Mouse (Mus musculus): ENCODE results near the gene Crtc3.

Crtc3 gene

DNA sequence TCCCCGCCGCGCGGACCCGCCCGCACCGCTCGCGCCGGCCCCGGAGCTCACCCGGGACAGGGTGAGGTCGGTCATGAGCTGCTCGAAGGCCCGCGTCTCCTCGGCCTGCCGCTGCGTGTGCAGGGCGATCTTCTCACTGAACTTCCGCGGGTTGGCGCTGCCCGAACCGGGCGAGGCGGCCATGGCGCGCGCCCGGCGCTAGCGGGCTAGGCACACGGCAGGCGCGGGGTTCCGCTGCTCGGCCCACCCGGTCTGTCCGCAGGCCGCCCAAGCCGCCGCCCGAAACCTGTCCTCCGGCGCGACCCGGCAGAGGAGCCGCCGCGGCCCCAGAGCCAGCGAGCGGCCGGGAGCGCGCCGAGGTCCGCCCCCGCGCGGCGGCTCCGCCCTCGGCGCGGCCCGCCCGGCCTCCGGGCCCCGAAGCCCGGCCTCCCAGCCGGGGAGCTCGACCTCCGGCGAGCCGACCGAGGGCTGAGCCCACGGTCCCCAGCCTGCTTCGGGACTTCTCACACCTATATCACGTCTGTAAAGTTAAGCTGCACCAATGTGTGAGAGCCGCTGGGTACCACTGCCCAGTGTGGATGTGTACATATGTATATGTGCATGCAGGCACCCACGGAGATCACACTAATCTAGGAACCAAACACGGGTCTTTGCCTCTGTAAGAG is at the start of gene Crtc3:
TSS of gene Crtc3 (minus strand) at position 322 of the 665 bp plus-strand sequence.
- DNase-seq = peak; percentile 42 to 47

DNA sequence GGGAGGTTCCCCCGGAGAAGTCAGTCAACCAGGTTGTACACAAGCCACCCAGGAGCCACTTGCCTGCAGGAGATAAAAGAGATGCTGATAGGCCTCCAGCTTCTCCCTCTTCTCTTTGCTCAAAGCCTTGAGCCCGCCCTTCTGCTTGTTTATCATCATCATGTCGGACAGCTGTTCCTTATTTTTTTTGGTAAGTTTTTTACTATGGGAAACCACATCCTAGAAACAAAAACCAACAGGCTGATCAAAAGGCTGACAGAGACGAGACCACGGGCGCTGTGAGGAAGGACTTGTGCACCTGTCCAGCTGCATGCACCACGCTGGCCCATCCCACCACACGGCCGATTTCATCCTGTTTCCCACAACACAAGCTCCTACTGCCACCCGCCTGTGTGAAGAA is 47.5 kb upstream of the Crtc3 start:
- DNase-seq = no peak

DNA sequence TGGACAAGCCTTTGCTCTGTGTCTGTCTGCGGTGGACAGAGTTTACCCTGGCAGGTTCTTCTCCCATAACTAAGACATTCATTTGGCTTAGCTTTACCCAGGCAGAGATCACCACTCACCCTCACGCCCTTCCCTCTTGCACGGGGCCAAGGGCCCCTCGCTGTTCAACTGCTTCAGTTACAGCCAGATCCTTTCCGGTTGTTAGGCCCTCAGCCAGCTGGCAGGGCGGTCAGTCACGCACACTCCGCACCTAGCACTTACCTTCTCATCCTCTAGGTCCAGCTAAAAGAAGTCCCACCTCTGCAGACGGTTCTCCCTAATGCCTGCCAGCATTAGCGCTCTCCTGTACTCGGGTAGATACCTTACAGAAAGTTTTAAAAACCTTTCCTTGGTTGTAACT is 44.3 kb upstream of the Crtc3 start:
- DNase-seq = no peak

DNA sequence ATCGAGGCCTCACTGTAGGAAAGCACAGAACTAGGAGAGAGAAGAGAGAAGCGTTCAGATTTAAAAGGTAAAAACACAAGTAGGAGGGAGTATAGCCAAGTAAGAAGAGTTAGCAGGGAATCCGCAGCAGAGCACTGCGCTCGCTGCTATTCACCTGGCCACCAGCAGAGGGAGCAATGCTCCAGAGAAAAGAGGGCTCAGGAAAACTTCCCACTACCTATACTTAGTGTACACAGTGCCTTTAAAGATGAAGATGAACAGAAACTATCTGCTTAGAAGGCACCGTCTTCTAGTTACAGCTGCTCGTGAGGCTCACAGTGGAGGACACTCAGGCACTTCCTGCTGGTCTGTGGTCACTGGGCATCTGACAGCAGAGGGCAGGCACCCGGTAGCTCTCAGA is 41.0 kb upstream of the Crtc3 start:
- DNase-seq = peak; percentile 37 to 39

DNA sequence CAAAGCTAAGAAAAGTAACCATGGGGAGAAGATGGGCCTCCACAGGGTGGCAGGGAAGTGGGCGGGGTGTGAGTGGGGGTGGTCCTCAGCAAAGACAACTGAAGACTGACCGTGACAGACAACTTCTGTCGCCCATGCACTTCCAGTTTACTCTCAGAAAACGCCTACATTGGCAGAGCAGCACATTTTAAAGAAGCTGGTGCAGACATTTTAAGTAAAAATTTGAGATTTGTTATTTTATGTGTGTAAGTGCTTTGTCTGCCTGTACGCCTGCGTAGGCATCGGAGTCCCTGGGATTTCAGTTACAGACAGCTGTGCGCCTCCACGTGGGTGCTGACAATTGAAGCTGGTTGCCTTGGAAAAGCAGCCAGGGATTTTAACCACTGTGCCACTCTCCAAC is 32.4 kb upstream of the Crtc3 start:
- DNase-seq = no peak

DNA sequence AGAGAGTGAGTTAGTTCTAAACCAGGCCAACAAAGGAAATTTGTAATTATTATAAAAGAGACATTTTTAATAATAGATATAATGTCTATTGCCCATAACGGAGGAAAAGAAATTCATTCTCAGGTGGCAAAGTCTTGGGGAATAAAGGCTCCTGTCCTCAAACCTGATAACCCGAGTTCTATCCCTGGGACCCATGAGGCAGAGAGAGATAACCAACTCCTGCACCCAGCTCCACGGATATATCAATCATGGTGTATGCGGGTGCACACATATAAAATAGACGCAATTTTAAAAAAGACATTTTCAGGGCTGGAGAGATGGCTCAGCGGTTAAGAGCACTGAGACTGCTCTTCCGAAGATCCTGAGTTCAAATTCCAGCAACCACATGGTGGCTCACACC is 30.9 kb upstream of the Crtc3 start:
- no peak for DNase-seq

DNA sequence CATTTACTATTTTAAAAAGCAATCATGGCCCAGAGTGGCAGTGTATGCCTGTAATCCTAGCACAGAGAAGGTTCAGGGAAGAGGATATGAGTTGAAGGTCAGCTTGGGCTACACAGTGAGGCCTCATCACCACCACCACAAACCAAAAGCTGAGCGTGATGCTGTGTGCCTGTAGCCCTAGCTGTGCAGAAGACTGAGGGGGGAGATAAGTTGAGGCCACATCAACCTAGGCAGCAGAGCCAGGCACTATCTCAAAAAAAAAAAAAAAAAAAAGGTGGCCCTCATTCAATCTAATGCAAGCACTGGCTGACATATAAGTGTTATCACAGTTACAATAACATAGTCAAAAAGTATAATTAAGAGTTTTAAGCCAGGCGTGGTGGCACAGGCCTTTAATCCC is 30.4 kb upstream of the Crtc3 start:
- DNase-seq = no peak

DNA sequence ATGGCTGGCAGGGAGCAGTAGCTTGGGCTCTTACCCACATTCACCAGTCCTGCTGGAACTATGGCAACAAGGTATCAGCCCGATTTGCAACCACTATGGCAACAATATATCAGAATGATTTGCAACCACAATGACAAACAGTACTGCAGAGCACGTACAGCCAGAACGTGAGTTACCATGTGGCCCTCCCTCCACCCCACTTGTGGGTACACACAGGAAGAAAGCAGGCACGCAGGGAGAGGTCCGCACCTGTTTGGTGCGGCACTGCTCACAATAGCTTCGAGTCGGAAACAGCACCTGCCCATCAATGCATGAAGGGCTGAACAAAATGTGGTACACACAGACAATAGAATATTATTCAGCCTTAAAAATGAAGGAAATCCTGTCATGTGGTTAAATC is 29.8 kb upstream of the Crtc3 start:
- DNase-seq = peak; percentile 61 to 64

DNA sequence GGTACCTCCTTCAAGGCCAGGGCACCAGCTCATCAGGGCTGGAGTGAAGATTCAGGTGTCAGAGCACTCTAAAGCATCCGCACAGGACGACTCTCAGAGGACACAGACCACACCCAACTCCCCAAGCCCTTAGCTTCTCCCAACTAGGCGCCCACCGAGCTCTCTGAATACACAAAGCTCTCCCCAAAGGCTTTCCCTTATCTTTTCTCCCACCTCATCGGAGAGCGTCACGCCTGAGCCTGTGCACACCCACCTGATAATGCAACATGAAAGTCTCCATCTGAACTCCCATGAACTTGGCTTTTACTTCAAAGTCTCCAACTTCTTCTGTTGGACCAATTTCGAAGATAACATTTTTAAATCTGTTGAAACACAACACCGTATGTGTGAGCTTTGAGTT is 28.1 kb upstream of the Crtc3 start:
- no peak for DNase-seq

DNA sequence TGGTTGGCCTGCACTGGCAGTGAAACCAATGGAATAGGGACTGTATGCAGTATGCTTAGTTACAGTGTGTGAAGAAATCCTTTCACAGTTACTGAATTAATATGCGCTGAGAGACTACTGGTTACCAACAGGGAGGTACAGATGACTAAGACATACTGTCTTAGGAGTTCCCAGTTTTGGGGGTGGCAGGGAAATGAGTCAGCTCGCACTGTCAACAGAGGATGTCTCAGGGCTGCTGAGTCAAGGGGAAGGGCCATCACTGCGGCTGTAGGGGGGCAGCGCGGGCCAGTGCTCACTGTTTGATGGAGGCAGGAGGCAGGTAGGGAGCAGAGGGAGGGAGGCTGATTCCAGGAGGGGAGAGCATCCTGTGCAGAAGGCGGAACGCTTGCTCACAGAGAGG is 26.6 kb upstream of the Crtc3 start:
- no peak for DNase-seq

DNA sequence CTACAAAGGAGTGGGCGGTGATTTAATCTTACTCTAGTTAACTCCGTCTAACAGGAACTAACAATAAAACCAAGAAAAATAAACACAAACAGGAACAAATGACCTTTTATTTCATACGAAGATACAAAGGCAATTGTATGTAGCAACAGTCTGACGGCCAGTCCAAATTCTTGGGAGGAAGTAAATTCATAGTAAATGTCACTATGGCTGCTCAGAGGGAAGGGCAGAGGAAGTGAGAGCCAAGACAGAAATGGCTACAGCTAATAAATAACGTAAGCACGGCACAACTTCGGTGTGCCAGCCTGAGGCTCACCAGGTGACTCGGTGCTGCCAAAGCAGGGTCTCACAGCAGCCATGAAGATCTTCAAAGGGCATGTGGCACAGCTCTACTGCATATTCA is 22.8 kb upstream of the Crtc3 start:
- no peak for DNase-seq

DNA sequence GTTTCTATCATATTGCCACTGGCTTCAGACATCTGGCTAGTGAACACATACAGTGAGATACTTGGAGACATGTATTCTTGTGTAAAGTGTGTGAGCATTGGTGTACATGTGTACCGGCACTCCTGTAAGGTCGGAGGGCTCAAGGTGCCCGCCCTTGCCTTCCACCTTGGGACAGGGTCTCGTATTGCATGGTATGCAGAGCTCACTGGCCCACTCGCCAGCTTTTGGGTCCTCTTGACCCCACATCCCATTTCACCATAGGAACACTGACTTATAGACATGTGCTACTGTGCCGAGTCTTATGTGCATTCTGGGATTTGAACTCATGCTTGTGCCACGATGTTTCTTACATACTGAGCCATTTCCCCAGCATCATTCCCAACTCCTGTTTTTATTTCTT is 21.7 kb upstream of the Crtc3 start:
- no peak for DNase-seq

DNA sequence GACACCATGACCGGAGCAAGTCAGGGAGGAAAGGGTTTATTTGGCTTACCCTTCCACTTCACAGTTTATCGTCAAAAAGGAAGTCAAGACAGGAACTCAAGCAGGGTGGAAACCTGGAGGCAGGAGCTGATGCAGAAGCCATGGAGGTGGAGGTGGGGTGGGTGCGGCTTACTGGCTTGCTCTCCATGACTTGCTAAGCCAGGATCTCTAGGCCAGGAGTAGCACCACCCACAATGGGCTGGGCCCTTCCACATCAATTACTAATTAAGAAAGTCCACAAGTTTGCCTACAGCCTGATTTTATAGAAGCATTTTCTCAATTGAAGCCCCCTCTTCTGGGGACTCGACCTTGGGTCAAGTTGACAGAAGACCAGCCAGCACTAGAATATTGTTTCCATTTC is 15.4 kb upstream of the Crtc3 start:
- no peak for DNase-seq

DNA sequence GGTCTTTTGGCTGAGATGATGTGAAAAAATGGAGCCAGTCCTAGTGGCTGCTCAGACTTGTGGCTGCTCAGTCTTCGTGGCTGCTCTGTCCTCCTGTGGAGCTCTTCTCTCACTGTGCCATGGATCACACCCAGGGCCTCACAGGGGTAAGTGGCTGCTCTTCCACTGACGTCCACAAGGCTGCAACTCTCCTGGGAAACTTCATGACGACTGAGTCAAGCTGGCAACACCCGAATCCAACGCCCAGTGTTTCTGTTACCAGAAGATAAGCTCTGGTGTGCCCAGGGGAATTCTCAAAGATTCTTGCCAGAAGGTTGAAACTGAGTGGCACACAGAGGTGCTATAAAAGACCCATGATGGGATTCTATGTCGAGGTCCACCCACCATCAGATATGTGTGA is 13.8 kb upstream of the Crtc3 start:
- no peak for DNase-seq

DNA sequence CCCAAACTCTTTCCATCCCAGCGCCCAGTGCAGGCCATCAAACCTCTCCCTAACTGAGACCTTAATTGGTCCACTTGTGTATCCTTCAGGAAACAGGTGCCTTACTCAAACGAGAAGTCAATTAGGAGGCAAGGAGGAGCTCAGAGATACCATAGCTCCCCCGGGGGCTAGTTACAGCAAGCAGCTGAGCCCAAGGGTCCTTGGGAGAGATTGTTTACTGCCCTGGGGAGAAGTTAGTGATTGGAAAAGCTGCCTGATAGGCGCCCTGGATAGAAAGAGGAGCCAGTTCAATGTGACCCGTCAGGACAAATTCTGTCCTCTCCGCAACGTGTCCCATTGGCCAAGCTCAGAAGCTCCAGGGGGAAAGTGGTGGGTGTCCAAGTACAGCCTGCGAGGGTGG is 11.0 kb upstream of the Crtc3 start:
- no peak for DNase-seq

DNA sequence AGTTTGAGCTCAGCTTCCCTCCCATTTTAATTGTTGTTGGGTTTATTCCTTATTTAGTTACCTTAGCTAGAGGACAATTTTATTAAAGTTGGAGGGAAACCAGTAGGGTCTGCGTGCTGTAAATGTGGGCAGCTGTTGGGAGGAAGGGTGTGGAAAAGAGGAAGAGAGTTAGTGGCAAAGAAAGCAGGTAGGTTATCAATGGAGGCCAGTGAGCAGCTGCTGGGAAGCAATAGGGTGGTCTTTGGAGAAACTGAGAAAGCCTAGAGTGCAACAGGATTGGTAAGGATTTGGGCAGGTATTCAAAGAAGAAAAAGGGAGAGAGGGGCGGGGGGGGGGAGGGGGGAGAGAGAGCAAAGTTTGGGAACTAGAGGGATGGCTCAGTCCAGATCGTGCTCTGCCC is 10.3 kb upstream of the Crtc3 start:
- no peak for DNase-seq

DNA sequence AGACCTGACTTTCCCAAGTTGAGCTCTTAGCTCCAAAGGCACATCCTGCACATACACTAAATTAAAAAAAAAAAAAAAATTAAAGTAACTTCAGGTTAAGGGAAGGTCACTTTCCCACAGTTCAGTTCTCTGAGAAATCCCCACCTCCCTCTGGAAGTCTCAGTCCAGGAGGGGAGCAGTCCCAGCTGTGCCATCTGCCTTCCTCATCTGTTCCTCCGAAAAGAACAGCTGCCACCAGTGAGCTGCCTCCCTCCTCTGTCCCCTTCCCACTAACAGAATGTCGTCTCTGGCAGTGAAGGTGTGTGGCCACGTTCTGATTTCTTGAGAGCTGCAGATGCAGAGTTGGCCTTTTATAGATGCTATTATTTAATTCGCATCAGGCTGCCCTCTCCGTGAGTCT is 9.2 kb upstream of the Crtc3 start:
- DNase-seq = no peak

DNA sequence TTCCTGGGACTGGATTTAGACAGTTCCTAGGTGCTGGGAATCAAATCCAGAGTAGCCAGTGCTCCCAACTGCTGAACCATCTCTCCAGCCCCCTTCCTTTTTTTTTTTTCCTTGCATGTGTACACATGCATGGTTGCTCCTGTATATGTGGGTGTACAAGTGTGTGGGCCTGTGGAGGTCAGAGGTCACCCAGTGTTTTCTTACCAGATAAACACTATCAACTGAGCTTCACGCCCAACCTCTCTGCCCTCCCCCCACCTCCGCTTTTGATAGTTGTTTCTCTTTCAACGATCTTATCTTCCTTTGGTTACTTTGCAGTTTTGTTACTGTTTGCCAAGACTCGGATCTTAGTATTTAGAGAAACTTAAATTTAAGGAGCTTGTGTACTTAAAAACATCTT is 8.2 kb upstream of the Crtc3 start:
- DNase-seq = no peak

DNA sequence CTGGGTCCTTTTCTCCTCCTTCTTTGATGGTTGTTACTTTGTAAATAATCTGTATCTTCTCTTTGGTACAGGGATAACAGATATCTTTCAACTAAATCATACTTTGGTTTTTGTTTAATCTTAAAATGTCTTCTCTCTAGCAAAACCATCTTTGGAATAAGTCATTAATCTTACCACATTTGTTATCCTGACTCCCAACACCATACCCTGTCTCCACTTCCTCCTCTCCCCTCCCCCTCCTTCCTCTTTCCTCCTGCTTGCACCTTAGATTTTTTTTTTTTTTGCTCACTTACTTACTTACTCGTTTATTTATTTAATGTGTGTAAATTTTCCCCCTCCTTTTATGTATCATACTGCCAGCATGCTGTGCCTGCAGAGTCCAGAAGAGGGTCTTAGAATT is 7.7 kb upstream of the Crtc3 start:
- no peak for DNase-seq

DNA sequence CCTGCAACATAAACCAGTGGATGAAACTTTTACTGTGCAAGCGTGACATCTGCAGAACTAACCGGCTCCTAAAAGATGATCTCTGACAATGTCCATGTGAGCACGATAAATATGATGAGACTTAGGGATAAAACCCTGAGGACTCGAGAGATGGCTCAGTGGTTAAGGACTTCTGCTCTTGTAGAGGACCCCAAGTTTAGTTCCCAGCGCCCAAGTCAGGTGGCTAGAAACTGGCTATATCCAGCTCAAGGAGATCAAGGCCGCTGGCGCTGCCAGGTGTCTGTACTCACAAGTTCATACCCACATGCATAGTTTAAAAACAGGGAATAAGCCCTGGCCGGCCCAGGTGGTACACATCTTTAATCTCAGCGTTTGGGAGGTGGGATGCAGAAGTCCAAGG is 3.8 kb upstream of the Crtc3 start:
- DNase-seq = no peak

DNA sequence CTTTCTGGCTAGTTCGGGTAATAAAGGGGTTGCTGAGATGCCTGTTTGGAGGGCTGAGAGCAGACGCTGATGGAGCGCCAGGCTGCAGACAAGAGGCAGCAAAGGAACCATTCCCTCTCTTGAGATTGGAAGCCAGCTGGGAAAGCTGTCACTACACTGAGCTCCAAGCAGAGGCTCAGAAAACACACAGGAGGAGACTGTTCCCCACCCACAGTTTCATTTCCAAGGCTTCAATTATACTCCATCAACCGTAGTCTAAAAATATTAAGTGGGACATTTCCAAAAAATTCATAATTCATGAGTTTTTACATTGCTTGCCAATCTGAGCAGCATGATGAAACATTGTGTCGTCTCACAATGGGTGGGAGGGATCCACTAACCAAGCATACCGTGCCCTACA is 2.5 kb upstream of the Crtc3 start:
- no peak for DNase-seq

DNA sequence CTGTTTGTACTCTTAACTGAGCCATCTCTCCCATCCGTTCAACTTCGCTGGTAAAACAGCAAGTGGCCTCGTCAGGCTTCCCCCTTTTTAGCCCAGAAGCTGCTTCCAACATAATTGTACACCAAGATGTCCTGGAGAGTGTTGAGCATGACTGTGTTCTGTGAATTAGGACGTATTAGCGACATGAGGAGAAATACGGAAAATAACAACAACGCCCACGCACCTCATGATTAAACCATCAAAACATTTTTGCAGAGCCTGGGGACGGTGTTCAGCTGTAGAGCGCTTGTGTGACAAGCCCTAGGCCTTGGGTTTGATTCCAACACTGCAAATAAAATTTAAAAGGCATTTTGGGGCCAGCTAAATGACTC is 529 bp upstream of the Crtc3 start:
- no peak for DNase-seq

DNA sequence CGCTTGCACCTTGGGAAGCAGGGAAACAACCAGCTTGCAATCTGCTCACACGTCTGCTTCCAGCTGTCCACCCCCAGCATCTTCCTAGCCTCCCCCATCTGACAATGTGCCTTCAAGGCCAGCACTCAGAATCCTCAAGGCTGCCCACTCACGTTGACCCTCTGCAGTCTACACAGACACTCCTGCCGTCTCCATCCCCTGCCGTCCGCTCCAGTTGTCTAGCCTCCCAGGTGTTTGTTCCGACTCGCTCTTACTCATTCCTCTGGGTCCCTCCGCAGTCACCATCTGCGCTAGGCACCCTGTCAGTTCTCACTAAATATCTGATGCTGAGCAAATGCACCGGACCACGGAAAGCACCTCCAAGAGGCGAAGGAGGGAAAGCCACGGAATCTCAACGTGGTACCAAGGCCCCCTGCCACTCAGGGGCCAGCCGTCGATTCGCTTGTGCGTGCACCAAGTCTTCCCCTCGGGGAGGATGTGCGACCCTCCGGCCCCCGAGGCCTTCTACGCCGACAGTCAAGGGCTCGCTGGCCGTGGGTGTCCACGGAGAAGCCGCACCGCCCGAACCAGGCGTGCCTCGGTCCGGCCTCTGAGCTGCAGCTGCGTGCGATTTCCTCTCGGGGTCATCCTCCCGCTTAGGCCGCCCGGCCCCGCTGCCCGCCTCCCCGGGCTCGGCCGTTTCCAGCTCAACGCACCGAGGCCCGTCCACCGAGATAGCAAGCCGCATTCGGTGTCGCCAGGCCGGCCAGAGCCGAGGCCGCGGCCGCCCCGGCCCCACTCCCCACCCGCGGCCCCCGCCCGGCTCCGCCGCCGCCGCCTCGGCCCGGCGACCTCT is 739 bp downstream of the Crtc3 start:
- peak; percentile 30 to 44 for DNase-seq

DNA sequence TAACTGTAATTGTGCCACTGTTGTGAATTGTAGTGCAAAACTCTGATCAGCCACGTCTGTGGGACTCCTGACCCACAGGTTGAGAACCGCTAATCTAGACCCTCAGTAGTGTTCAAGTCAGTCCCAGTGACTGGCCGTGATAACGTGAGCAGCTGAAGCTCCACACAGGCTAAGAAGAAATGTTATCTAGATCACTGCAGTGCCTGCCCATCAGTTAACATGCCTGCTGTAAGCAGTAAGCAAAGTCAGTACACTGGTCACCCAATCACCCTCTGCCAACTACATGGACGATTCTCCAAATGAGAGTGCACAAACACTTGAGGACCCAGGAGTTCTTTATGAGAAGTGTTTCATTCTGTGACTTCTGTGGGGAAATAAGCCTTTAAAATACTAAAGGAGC is 3.0 kb downstream of the Crtc3 start:
- no peak for DNase-seq

DNA sequence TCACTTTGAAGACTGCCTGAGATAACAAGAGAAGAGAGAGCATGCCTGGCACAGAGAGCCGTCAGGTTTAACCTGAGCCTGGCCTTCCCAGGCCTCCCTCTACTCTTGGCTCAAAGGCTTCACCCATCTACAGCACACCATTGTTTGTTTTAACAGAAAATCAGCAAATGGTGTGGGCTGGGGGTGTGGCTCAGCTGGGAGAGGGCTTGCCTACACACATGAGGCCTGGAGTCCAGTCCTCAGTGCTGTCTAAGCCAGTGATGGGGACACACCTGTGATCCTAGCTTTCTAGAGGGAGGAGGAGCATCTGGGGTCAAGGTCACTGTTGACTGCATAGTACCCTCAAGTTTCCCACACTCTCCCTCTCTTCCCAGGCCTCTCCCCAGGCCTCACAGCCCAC is 6.0 kb downstream of the Crtc3 start:
- DNase-seq = no peak
